Mouse (Mus musculus): ENCODE data around the gene Btf3l4. TPM values are rescaled to one million over a fixed set of nuclear protein-coding genes. Genes with fewer than 3 reads are reported as not detected.

The Btf3l4 gene
- polyA plus RNA-seq, 1 experiment: 5.1 TPM

DNA sequence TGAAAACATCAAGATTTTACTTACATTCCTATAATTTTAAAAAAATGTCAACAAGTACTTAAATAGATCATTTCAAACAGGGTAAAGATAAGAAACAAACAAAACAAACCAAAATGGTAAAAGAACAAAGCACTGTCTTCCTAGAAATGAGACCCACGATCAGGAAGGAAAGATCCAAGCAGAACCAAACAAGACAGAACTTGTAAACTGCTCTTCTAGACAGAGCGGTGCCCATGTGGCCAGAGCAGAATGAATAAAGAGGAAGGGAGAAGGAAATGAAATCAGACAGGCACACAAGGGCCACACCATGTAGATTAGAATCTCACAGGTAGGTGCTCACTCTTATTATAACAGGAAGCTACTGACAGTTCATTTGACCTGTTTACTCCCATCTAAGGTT lies 6.8 kb downstream of the Btf3l4 start:
- WGBS: 76% methylated on average over 2 of the region's 2 CpGs
- no peak for DNase-seq (ENCODE audit: low read depth, low spot score)

DNA sequence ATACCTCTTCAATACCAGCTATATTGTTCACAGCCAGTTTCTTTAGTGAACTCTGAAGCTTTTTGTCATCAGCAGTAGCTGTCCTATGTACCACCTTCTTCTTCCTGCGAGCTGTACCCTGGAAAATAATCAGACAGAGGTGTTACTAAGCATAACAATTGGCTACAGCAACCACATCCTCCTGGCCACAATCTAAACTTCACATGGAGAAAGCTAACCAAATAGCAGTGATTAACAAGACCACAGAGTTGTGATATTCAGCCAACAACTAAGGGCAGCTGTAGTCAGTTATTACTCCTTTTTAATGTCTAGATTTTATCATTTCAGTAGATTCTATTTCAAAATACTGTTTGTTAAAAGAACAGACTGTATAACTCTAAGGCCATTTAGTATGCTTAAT lies 7.3 kb downstream of the Btf3l4 start:
- no peak for DNase-seq (ENCODE audit: low read depth, low spot score)
- 79% methylated on average over 1 of the region's 1 CpGs for WGBS

- DNase-seq (ENCODE audit: low read depth, low spot score): no peak
- 92% methylated on average over 3 of the region's 3 CpGs for WGBS
Observed at GRCm38 (mm10) chr4:108825677-108826076, 7.7 kb downstream of the Btf3l4 start.

- DNase-seq (ENCODE audit: low read depth, low spot score): no peak
- WGBS: 73% methylated on average over 6 of the region's 6 CpGs
Observed at GRCm38 (mm10) chr4:108811550-108811949, 21.9 kb downstream of the Btf3l4 start.

GRCm38 (mm10) chr4:108811142-108811541 lies 22.3 kb downstream of the Btf3l4 start:
- WGBS: 59% methylated on average over 4 of the region's 4 CpGs
- DNase-seq (ENCODE audit: low read depth, low spot score): no peak

DNA sequence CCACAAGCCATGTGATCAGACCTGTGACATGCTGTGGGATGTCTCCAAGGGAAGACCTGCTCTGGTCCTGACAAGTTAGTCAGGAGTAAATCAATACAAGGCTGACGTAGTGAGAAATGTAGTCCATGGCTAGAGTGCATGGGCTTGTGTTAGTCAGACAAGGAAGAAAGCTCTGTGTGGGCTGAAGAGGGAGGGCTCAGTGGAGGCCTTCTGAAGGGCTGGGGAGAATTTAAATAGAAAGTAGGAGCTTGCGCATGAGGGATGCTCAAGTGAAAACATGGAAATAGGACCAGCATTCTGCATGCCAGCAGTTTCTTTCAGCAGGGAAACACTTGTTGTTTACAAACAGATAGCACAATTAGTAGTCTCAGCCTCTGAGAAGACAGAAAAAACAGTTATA lies 29.9 kb downstream of the Btf3l4 start:
- 89% methylated on average over 2 of the region's 2 CpGs for WGBS
- DNase-seq (ENCODE audit: low read depth, low spot score): no peak

DNA sequence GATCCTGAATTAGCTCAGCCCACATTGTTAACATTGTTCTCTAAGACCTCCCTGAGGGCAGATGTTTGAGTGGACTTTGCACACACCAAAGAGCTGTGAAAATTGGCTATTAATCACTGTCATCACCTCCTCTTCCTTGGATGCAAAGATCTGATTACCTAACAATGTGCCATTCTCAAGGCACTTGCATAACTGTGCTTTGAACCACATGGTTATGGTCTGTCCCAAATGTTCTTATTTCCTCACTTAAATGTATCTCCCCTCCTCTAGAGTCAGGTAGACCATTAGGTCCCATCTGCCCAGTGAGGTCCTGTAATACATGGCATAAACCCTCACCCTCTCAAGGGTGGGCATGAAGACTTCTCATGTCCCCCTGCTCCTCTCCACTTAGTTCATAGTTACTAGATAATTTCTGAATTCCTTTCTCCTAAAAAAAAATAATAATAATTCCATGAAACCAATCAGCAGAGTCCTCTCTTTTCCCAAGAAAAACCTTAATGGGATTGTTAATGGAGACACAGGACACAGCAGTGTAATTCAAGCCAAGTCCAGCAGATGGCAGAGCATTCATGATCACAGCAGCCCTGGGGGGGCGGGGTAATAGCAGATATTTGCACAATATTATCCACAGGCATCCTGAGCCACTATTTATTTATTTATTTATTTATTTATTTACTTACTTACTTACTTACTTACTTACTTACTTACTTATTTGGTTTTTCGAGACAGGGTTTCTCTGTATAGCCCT lies 35.2 kb downstream of the Btf3l4 start:
- 57% methylated on average over 2 of the region's 2 CpGs for WGBS
- DNase-seq (ENCODE audit: low read depth, low spot score): no peak

DNA sequence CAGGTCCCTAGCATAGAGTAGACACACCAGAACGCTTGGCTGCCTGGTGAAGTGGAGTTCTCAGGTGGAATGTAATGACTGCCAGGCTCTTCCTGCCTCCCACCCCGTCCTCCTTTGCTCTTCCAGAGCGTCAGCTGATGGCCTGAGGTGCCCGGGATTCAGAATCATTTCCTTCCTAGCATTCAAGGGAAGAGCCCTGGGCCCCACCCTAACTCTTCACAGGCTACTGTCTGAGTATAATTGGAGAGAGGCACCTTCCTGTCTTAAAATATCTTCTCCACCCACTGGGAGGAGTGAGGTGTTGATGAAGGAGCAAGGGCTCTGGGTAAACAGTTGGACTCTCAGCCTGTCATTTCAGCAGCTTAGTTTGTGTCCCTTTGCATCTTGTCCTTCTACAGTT lies 36.7 kb downstream of the Btf3l4 start:
- DNase-seq (ENCODE audit: low read depth, low spot score): no peak
- 39% methylated on average over 4 of the region's 4 CpGs for whole genome bisulfite sequencing

DNA sequence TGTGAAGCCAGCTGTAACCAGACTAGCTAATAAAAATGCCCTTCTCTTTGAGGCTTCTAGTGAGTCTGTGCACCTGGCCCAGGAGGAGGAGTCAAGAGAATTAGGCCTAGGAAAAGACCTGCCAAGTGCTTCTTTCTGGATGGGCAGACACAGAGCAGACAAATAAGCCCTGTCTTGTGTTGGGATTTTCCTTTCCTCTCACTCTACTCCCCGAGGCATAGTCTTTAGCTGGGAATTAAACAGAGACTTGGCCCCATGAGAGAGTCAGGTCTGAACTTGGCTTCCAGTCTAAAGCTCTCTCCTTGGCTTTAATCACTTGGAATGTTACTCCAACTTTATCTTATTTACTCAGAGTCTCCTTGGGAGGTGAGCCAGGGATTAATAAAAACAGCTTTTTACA lies 39.5 kb downstream of the Btf3l4 start:
- WGBS: 31% methylated on average over 1 of the region's 1 CpGs
- DNase-seq (ENCODE audit: low read depth, low spot score): no peak

DNA sequence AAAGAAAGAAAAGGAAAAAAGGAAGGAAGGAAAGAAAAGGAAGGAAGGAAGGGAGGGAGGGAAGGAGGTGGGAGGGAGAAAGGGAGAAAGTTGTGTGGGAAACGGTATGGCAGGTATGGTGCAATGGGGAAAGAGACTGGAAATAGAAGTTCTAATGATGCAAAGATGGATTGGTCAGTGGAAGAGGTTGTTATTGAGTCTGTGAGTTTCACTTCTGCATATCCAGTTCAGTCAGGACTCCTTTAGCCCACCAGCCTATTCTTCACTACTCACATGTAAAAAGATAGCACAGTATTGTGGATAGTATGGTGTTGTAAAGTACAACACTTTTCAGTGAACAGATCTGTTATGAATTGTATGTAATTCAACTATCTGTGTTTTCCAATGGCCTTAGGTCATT lies 42.9 kb downstream of the Btf3l4 start:
- 79% methylated on average over 1 of the region's 1 CpGs for WGBS
- DNase-seq (ENCODE audit: low read depth, low spot score): no peak

DNA sequence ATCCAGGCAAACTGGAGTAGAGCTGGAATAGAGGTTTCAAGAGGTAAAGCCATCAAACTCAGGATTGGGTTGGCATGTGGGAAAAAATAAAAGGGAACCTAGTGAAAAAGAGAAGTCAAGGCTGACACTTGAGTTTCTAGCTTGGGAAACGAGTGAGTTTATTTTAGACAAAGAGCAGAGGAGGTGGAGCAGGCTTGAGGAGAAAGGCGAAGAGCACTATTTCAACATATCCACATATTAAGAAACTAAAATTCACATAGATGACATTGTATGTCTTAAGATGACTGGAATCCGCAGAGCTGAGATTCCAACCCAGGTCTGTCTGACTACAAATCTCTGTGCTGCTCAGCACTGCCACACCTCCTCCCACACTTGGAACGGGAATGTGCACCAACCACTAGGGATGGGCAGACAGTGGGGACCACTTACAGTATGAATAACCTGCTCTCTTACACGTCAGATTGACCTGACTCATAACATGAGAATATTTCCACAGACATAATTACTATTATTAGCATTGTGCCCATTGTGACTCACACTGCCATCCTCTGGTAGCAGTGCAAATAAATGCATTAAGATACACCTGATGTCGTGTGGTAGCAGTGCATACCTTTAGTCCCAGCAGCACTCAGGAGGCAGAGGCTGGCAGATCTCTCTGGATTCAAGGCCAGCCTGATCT lies 44.0 kb downstream of the Btf3l4 start:
- WGBS: 62% methylated on average over 6 of the region's 6 CpGs
- no peak for DNase-seq (ENCODE audit: low read depth, low spot score)

GRCm38 (mm10) chr4:108782421-108783085 lies 50.9 kb downstream of the Btf3l4 start:
- DNase-seq (ENCODE audit: low read depth, low spot score): no peak
- whole genome bisulfite sequencing: 49% methylated on average over 8 of the region's 8 CpGs

- DNase-seq (ENCODE audit: low read depth, low spot score): no peak
- WGBS: 46% methylated on average over 3 of the region's 3 CpGs
Observed at GRCm38 (mm10) chr4:108781596-108781995, 51.8 kb downstream of the Btf3l4 start.

DNA sequence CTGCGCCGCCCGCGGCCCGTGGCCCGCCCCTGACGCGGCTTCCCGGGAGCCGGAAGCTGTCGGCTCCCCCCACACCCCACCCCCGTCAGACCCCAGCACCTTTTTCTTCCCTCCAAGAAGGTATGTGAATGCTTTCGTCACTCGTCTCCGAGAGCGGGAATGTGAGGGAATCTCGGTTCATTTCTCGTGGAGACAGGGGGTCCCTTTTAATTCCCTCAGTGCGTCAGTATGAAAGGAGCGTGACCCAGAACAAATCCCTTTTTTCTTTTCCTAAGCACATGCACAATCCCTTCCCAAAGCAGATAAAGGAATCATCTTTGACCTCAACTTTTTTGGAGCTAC lies 52.6 kb downstream of the Btf3l4 start:
- DNase-seq (ENCODE audit: low read depth, low spot score): no peak
- WGBS: under 1% methylated on average over 18 of the region's 20 CpGs

- under 1% methylated on average over 111 of the region's 111 CpGs for WGBS
- no peak for DNase-seq (ENCODE audit: low read depth, low spot score)
Observed at GRCm38 (mm10) chr4:108780057-108780863, 53.2 kb downstream of the Btf3l4 start, which contains the start of gene Zfyve9. Zfyve9 (minus strand) TSS chr4:108780798.

GRCm38 (mm10) chr4:108779763-108780056 lies 53.7 kb downstream of the Btf3l4 start:
- no peak for DNase-seq (ENCODE audit: low read depth, low spot score)
- WGBS: 2% methylated on average over 7 of the region's 7 CpGs

GRCm38 (mm10) chr4:108768527-108768926 lies 64.9 kb downstream of the Btf3l4 start:
- DNase-seq (ENCODE audit: low read depth, low spot score): no peak

Measured in large intestine, adult 2 months (tissue).